Mouse (Mus musculus): ENCODE results near the gene Rab20.

GRCm38 (mm10) chr8:11475876-11476275 is 2.6 kb downstream of the Rab20 start:
- TF ChIP-seq CTCF (IDR thresholded peaks at IDR 0.05; ENCODE audit: low read depth) (no peak), EP300 (IDR thresholded peaks at IDR 0.05; ENCODE audit: low read depth) (no peak)
